Mouse (Mus musculus) MEL (cell line): ENCODE data around the gene Adarb1. TPM values are rescaled to one million over a fixed set of nuclear protein-coding genes. Genes with fewer than 3 reads are reported as not detected.

Source experiments
- DNase-seq: peaks from one replicate; pipeline ENCODE4 v3.0.0; 2011; ENCODE audit warnings: low read depth, low spot score
- H3K27ac ChIP-seq: 2 replicates; pipeline ENCODE4 v1.5.1; 2012; ENCODE audit warnings: low read depth, mild to moderate bottlenecking, control low read depth, low read length, moderate library complexity; ENCODE audit not compliant: control insufficient read depth
- H3K27me3 ChIP-seq, 2 experiments: fragments of 150-350 bp in 1 of 2; sonication (generic) in 1 of 2; 2 replicates each; pipeline ENCODE4 v1.6.1; 2012; ENCODE audit warnings: low read length in 2 of 2, mild to moderate bottlenecking in 2 of 2, improper control_type of control experiment in 1 of 2, moderate library complexity in 1 of 2; ENCODE audit not compliant: insufficient read depth in 2 of 2, control insufficient read depth in 1 of 2
- H3K36me3 ChIP-seq, 2 experiments: 2 replicates each; pipeline ENCODE4 v1.6.1; 2012 to 2014; ENCODE audit warnings: low read length in 2 of 2, improper control_type of control experiment in 1 of 2, inconsistent platforms in 1 of 2, mild to moderate bottlenecking in 1 of 2; ENCODE audit not compliant: insufficient read depth in 2 of 2, control insufficient read depth in 1 of 2
- H3K4me1 ChIP-seq, 2 experiments: fragments of 150-350 bp in 1 of 2; sonication (generic) in 1 of 2; 2 replicates each; pipeline ENCODE4 v1.6.1; 2012; ENCODE audit warnings: low read length in 2 of 2, improper control_type of control experiment in 1 of 2, mild to moderate bottlenecking in 1 of 2; ENCODE audit not compliant: insufficient read depth in 2 of 2, control insufficient read depth in 1 of 2
- H3K4me3 ChIP-seq, 2 experiments: fragments of 150-350 bp in 1 of 2; sonication (generic) in 1 of 2; 2 replicates each; pipeline ENCODE4 v1.5.1; 2012; ENCODE audit warnings: low read depth in 2 of 2, low read length in 2 of 2, mild to moderate bottlenecking in 2 of 2, moderate library complexity in 2 of 2, control low read depth in 1 of 2, improper control_type of control experiment in 1 of 2; ENCODE audit not compliant: control insufficient read depth in 1 of 2, insufficient read depth in 1 of 2
- H3K79me2 ChIP-seq: 2 replicates; pipeline ENCODE4 v1.6.1; 2012; ENCODE audit warnings: mild to moderate bottlenecking, low read length, moderate library complexity; ENCODE audit not compliant: control insufficient read depth, poor library complexity, insufficient read depth
- H3K9ac ChIP-seq: 2 replicates; pipeline ENCODE4 v1.6.1; 2012; ENCODE audit warnings: low read depth, mild to moderate bottlenecking, control low read depth, low read length, moderate library complexity; ENCODE audit not compliant: control insufficient read depth, poor library complexity, severe bottlenecking
- H3K9me3 ChIP-seq: fragments of 150-350 bp; sonication (generic); replicated peaks from 2 replicates; pipeline ENCODE4 v1.6.1; 2012; ENCODE audit warnings: mild to moderate bottlenecking, low read length, improper control_type of control experiment, moderate library complexity; ENCODE audit not compliant: insufficient read depth
- CHD1 ChIP-seq: IDR thresholded peaks from 2 replicates; pipeline ENCODE4 v1.6.1; 2012; ENCODE audit warnings: low read depth, mild to moderate bottlenecking, inconsistent platforms, low read length, improper control_type of control experiment
- CHD2 ChIP-seq: IDR thresholded peaks from 2 replicates; pipeline ENCODE4 v1.6.1; 2011; ENCODE audit warnings: low read length, improper control_type of control experiment
- CTCF ChIP-seq, 3 experiments: IDR thresholded peaks in 2 of 3; conservative IDR thresholded peaks in 1 of 3; 2 replicates each; pipeline ENCODE4 v1.5.1; 2011 to 2012; ENCODE audit warnings: low read length in 3 of 3, low read depth in 2 of 3, mild to moderate bottlenecking in 2 of 3, improper control_type of control experiment in 1 of 3, inconsistent platforms in 1 of 3, mixed read lengths in 1 of 3, moderate library complexity in 1 of 3; ENCODE audit not compliant: control insufficient read depth in 1 of 3, insufficient read depth in 1 of 3, poor library complexity in 1 of 3, severe bottlenecking in 1 of 3
- E2F4 ChIP-seq: IDR thresholded peaks from 2 replicates; pipeline ENCODE4 v1.6.1; 2011; ENCODE audit warnings: low read depth, low read length, improper control_type of control experiment, borderline replicate concordance
- ELF1 ChIP-seq: IDR thresholded peaks from 2 replicates; pipeline ENCODE4 v1.6.1; 2014; ENCODE audit warnings: low read depth, mild to moderate bottlenecking, inconsistent platforms, low read length, improper control_type of control experiment, moderate library complexity
- EP300 ChIP-seq, 2 experiments: IDR thresholded peaks; 2 replicates each; pipeline ENCODE4 v1.6.1; 2011; ENCODE audit warnings: improper control_type of control experiment in 2 of 2, low read length in 2 of 2, low read depth in 1 of 2, mild to moderate bottlenecking in 1 of 2
- ETS1 ChIP-seq: IDR thresholded peaks from 2 replicates; pipeline ENCODE4 v1.6.1; 2012; ENCODE audit warnings: low read depth, mild to moderate bottlenecking, inconsistent platforms, low read length, improper control_type of control experiment, moderate library complexity
- GABPA ChIP-seq: IDR thresholded peaks from 2 replicates; pipeline ENCODE4 v1.6.1; 2012; ENCODE audit warnings: low read depth, mild to moderate bottlenecking, inconsistent platforms, low read length, improper control_type of control experiment, moderate library complexity
- GATA1 ChIP-seq: IDR thresholded peaks from 2 replicates; pipeline ENCODE4 v1.6.1; 2011; ENCODE audit warnings: low read depth, low read length, improper control_type of control experiment
- HCFC1 ChIP-seq: IDR thresholded peaks from 2 replicates; pipeline ENCODE4 v1.6.1; 2012; ENCODE audit warnings: low read depth, mild to moderate bottlenecking, inconsistent platforms, low read length, improper control_type of control experiment, moderate library complexity
- JUND ChIP-seq: IDR thresholded peaks from 2 replicates; pipeline ENCODE4 v1.6.1; 2011; ENCODE audit warnings: low read depth, mild to moderate bottlenecking, improper control_type of control experiment, low read length
- MAX ChIP-seq: IDR thresholded peaks from 2 replicates; pipeline ENCODE4 v1.6.1; 2011; ENCODE audit warnings: low read length, improper control_type of control experiment
- MAZ ChIP-seq: IDR thresholded peaks from 2 replicates; pipeline ENCODE4 v1.6.1; 2012; ENCODE audit warnings: low read depth, mild to moderate bottlenecking, inconsistent platforms, low read length, improper control_type of control experiment
- MEF2A ChIP-seq: IDR thresholded peaks from 2 replicates; pipeline ENCODE4 v1.6.1; 2014; ENCODE audit warnings: low read depth, mild to moderate bottlenecking, inconsistent platforms, low read length, improper control_type of control experiment; ENCODE audit not compliant: poor library complexity, insufficient replicate concordance, severe bottlenecking; ENCODE audit errors: extremely low read depth
- MXI1 ChIP-seq: IDR thresholded peaks from 2 replicates; pipeline ENCODE4 v1.6.1; 2011; ENCODE audit warnings: mild to moderate bottlenecking, low read depth, low read length, improper control_type of control experiment
- MYB ChIP-seq: IDR thresholded peaks from 2 replicates; pipeline ENCODE4 v1.6.1; 2011; ENCODE audit warnings: mild to moderate bottlenecking, low read depth, low read length, improper control_type of control experiment
- MYC ChIP-seq: IDR thresholded peaks from 2 replicates; pipeline ENCODE4 v1.6.1; 2011; ENCODE audit warnings: low read depth, mild to moderate bottlenecking, low read length, improper control_type of control experiment, moderate library complexity
- NRF1 ChIP-seq: IDR thresholded peaks from 2 replicates; pipeline ENCODE4 v1.6.1; 2014; ENCODE audit warnings: low read depth, mild to moderate bottlenecking, inconsistent platforms, low read length, improper control_type of control experiment, moderate library complexity; ENCODE audit not compliant: poor library complexity, insufficient read depth, severe bottlenecking
- POLR2A ChIP-seq, 2 experiments: IDR thresholded peaks; 2 replicates each; pipeline ENCODE4 v1.6.1; 2011 to 2012; ENCODE audit warnings: low read length in 2 of 2, mild to moderate bottlenecking in 2 of 2, control low read depth in 1 of 2, improper control_type of control experiment in 1 of 2, low read depth in 1 of 2, moderate library complexity in 1 of 2; ENCODE audit not compliant: control insufficient read depth in 1 of 2, insufficient read depth in 1 of 2, poor library complexity in 1 of 2
- RAD21 ChIP-seq: IDR thresholded peaks from 2 replicates; pipeline ENCODE4 v1.6.1; 2011; ENCODE audit warnings: mild to moderate bottlenecking, low read depth, low read length, improper control_type of control experiment
- SIN3A ChIP-seq: IDR thresholded peaks from 2 replicates; pipeline ENCODE4 v1.6.1; 2012; ENCODE audit warnings: low read length, improper control_type of control experiment, inconsistent platforms
- SMC3 ChIP-seq: IDR thresholded peaks from 2 replicates; pipeline ENCODE4 v1.6.1; 2011; ENCODE audit warnings: low read depth, low read length, improper control_type of control experiment
- TBP ChIP-seq: IDR thresholded peaks from 2 replicates; pipeline ENCODE4 v1.8.0; 2011; ENCODE audit warnings: low read depth, low read length, improper control_type of control experiment
- USF1 ChIP-seq: IDR thresholded peaks from 2 replicates; pipeline ENCODE4 v1.6.1; 2014; ENCODE audit warnings: low read depth, mild to moderate bottlenecking, inconsistent platforms, low read length, improper control_type of control experiment, moderate library complexity
- USF2 ChIP-seq, 2 experiments: IDR thresholded peaks; 2 replicates each; pipeline ENCODE4 v1.6.1; 2011 to 2012; ENCODE audit warnings: improper control_type of control experiment in 2 of 2, low read length in 2 of 2, borderline replicate concordance in 1 of 2, inconsistent platforms in 1 of 2, low read depth in 1 of 2, mild to moderate bottlenecking in 1 of 2; ENCODE audit not compliant: insufficient read depth in 1 of 2
- ZC3H11A ChIP-seq: IDR thresholded peaks from 2 replicates; pipeline ENCODE4 v1.6.1; 2012; ENCODE audit warnings: low read depth, mild to moderate bottlenecking, inconsistent platforms, low read length, improper control_type of control experiment
- ZKSCAN1 ChIP-seq: IDR thresholded peaks from 2 replicates; pipeline ENCODE4 v1.6.1; 2012; ENCODE audit warnings: low read depth, mild to moderate bottlenecking, inconsistent platforms, low read length, improper control_type of control experiment, moderate library complexity
- polyA plus RNA-seq, 2 experiments: library from polyadenylated mRNA; stranded (reverse) in 1 of 2; unstranded in 1 of 2; fragments of >175 nt in 1 of 2; fragments of >200 nt in 1 of 2; gene quantifications; 2 replicates each; pipeline versions ENCODE4 v1.2.1 to v1.2.4; 2012; ENCODE audit warnings: low replicate concordance in 2 of 2, low read depth in 1 of 2; ENCODE audit not compliant: insufficient read length in 2 of 2, insufficient read depth in 1 of 2, missing spikeins in 1 of 2
- total RNA-seq: library from RNA; depleted of rRNA; stranded (reverse); fragments of 300-350 nt; gene quantifications from 2 replicates; pipeline ENCODE4 v1.2.3, GENCODE M21; 2012

Gene Adarb1
- total and polyA plus RNA-seq, 3 experiments: 2.4 to 3.8 TPM; not detected in 1

GRCm38 (mm10) chr10:77244777-77245176, 173.3 kb downstream of the Adarb1 start:
- no peak overlapping the region for H3K9ac ChIP-seq
- H3K36me3 ChIP-seq: no peaks in the 10 kb centered on the region
- H3K27ac ChIP-seq: no peak overlapping the region
- H3K4me3 ChIP-seq: no peak overlapping the region
- no peaks in the 10 kb centered on the region for H3K4me1 ChIP-seq
- TF ChIP-seq GABPA (no peak), USF1 (no peak), USF2 (IDR thresholded peaks at IDR 0.05; ENCODE audit: borderline replicate concordance in 1 of 2, insufficient read depth in 1 of 2, low read depth in 1 of 2, low read length in 2 of 2) (no peak), ZKSCAN1 (no peak), E2F4 (no peak), MYB (no peak), MAZ (no peak), ELF1 (no peak), TBP (no peak), CHD1 (no peak), MAX (no peak), JUND (no peak), GATA1 (no peak), CHD2 (no peak), ETS1 (no peak), MYC (no peak)
- TF ChIP-seq, all 39 proteins: peak for 0
- no peak for DNase-seq
- Histone ChIP-seq H3K79me2 (no peaks in the 10 kb centered on the region), H3K9me3 (no peaks in the 10 kb centered on the region), H3K27me3 (no peaks in the 10 kb centered on the region)

DNA sequence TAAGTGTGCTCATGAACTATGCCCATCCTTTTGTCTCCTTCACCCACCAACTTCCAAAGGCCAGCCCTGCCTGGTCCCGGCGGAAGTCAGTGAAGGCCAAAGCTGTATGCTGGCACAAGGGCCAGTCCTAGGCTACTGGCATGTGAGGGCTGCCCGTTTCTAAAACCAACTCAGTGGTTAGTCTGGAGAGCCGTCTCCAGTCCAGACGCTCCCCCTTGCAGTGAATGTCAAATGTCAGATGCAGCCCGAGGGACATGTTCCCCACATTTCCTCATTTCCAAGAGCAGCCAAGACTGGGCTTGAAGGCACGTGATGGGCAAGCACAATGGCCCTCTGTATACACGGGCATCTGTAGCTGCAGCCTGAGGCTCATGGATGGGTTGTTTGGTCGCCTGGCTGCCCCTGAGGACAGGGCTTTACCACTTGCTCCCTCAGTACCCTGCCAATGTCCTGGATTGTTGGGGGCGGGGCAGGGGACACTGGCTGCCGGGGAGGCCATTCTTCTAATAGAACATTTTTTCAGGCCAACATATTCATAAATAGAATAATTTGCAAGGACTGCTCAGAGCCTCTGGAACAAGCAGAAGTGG, 174.4 kb downstream of the Adarb1 start:
- Histone ChIP-seq H3K4me3 (no peak overlapping the region), H3K27me3 (no peaks in the 10 kb centered on the region)
- no peak for TF ChIP-seq MAX
- no peak for TF ChIP-seq USF1
- TF ChIP-seq HCFC1: no peak
- no peak for TF ChIP-seq ELF1
- no peak for TF ChIP-seq POLR2A (IDR thresholded peaks at IDR 0.05; ENCODE audit: control insufficient read depth in 1 of 2, insufficient read depth in 1 of 2, low read depth in 1 of 2, low read length in 2 of 2, poor library complexity in 1 of 2)
- TF ChIP-seq RAD21: no peak
- no peak for TF ChIP-seq JUND
- no peak for TF ChIP-seq ETS1
- TF ChIP-seq ZC3H11A: no peak
- no peak for TF ChIP-seq MEF2A
- no peak for TF ChIP-seq CTCF (IDR thresholded peaks at IDR 0.05 in 2 of 3, conservative IDR thresholded peaks at IDR 0.05 in 1 of 3; ENCODE audit: control insufficient read depth in 1 of 3, insufficient read depth in 1 of 3, low read depth in 2 of 3, low read length in 3 of 3, poor library complexity in 1 of 3, severe bottlenecking in 1 of 3)
- TF ChIP-seq SIN3A: no peak
- no peak for TF ChIP-seq MXI1
- TF ChIP-seq SMC3: no peak
- TF ChIP-seq EP300 (IDR thresholded peaks at IDR 0.05; ENCODE audit: low read depth in 1 of 2, low read length in 2 of 2): no peak
- no peak for TF ChIP-seq GATA1
- TF ChIP-seq CHD1: no peak
- no peak for TF ChIP-seq NRF1
- TF ChIP-seq, all 39 proteins: peak for 0
- no peak for DNase-seq
- Histone ChIP-seq H3K27ac (no peak overlapping the region), H3K79me2 (no peaks in the 10 kb centered on the region), H3K9me3 (no peaks in the 10 kb centered on the region), H3K4me1 (no peaks in the 10 kb centered on the region), H3K9ac (no peak overlapping the region), H3K36me3 (no peaks in the 10 kb centered on the region)
